Mouse (Mus musculus) E14TG2a.4 (cell line): ENCODE data around the gene Csn3.

Experiments used
- H3K27me3 ChIP-seq: 2 replicates; pipeline ENCODE4 v1.6.1; 2014; ENCODE audit warnings: low read length, control low read depth; ENCODE audit not compliant: insufficient read depth
- H3K36me3 ChIP-seq: 2 replicates; pipeline ENCODE4 v1.6.1; 2014; ENCODE audit warnings: low read length, control low read depth; ENCODE audit not compliant: insufficient read depth
- H3K4me1 ChIP-seq: replicated peaks from 2 replicates; pipeline ENCODE4 v1.6.1; 2014; ENCODE audit warnings: low read depth, low read length, control low read depth
- H3K4me3 ChIP-seq: replicated peaks from 2 replicates; pipeline ENCODE4 v1.5.1; 2014; ENCODE audit warnings: mild to moderate bottlenecking, low read length
- H3K9me3 ChIP-seq: 2 replicates; pipeline ENCODE4 v1.6.1; 2014; ENCODE audit warnings: low read length, control low read depth
- CTCF ChIP-seq: conservative IDR thresholded peaks from 2 replicates; pipeline ENCODE4 v1.5.1; 2014; ENCODE audit warnings: low read length
- NANOG ChIP-seq: IDR thresholded peaks from 2 replicates; pipeline ENCODE4 v1.6.1; 2014; ENCODE audit warnings: borderline replicate concordance, low read length, mixed read lengths
- POU5F1 ChIP-seq: IDR thresholded peaks from 2 replicates; pipeline ENCODE4 v1.6.1; 2014; ENCODE audit warnings: low read length, borderline replicate concordance

Gene Csn3

DNA sequence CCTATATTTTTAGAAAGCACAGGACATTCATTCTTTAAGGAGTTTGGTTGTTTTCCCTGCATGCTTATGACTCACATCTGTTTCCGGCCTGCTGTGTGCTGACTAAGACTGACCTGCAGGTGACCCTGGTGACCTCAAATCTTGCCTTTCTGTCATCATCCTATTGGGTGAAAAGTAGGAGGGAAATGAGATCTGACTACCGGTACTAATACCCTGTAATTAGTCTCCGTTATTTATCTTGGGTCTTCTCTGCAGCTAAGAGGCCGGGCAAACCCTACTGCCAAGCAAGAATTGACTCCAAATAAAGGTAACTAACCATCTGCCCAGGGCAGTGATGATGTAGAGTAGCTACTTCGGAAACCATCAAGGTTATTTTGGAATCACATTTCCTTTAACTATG is at the start of gene Csn3:
Csn3 (plus strand) TSS at position 208 of the 400 bp plus-strand sequence.
- Histone ChIP-seq H3K27me3 (no peaks in the 10 kb centered on the region), H3K36me3 (no peaks in the 10 kb centered on the region), H3K4me3 (no peak within 1 kb of the TSS), H3K9me3 (peaks cover 6% of the 10 kb centered on the region), H3K4me1 (0 out of 2 replicates have a peak, but pooled peaks cover 3% of the 10 kb centered on the region)
- TF ChIP-seq CTCF: no peak
- TF ChIP-seq NANOG: no peak
- TF ChIP-seq POU5F1: no peak

DNA sequence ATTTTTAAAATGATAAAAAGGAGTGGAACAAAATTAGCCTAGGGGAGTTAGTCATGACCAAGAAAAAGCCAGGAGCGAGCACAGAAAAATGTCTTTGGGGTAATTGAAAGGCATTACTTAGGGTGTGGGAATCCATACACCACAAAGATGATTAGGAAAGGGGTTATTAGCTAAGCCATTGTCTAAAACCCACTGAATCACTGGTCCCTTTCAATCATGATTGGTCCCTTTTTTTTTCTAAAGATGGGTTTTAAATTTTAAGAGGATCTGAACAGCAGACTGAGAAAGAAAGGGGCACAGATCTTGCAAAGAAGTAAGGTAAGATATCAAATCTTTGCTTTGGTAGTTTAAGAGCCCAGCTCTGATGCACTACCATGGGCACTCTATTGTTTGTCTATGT is 40.6 kb upstream of the Csn3 start, which contains the start of gene Odam:
Odam (plus strand) TSS at position 301 of the 400 bp plus-strand sequence.
- H3K4me1 ChIP-seq: no peaks in the 10 kb centered on the region
- no peaks in the 10 kb centered on the region for H3K9me3 ChIP-seq
- no peaks in the 10 kb centered on the region for H3K27me3 ChIP-seq
- no peak within 1 kb of the TSS for H3K4me3 ChIP-seq
- no peaks in the 10 kb centered on the region for H3K36me3 ChIP-seq
- no peak for TF ChIP-seq POU5F1
- no peak for TF ChIP-seq CTCF
- no peak for TF ChIP-seq NANOG

DNA sequence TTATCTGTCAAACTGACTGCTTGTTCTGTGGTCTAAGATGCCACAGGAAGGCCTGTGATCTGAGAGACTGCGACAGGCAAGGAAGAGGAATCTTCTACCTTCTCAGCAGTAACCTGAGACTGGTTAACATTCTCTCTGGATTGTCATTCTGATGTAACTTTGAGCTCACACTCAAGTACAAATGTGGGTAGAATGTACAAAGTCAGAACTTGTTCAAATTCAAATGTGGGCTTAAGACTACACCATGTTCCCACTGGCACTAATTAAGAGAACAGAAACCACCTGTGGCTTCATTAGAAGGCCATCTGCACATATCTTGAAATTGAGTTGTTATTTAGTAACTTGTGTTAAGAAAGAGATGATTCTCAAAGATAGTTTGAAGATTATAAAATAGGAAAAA is 6.2 kb downstream of the Csn3 start:
- TF ChIP-seq NANOG (peak; percentile 89), POU5F1 (no peak)
- H3K4me3 ChIP-seq: no peak overlapping the region
- H3K36me3 ChIP-seq: no peaks in the 10 kb centered on the region
- no peaks in the 10 kb centered on the region for H3K27me3 ChIP-seq
- H3K4me1 ChIP-seq: peaks cover 10% of the 10 kb centered on the region
- peaks cover 6% of the 10 kb centered on the region for H3K9me3 ChIP-seq

DNA sequence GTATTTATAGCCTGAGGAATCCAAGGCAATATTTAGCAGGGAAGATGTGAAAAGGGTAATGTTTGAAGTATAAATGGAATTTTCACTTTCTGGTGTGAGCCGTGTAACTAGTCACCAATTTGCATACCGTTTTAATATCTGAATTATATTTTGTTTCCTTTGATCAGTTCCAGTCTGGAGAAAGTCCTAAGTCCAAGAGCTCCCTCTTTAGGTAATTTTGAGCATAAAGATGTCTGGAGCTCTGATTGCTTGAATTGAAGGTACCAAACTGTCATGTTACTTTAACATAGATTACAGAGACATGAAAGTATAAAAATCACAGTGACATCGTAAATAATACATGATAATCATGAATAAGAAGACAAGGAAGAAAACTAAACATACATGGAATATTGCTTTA is 15.4 kb downstream of the Csn3 start:
- no peaks in the 10 kb centered on the region; the same call in 1 of the 2 replicates for H3K9me3 ChIP-seq
- no peaks in the 10 kb centered on the region for H3K4me1 ChIP-seq
- H3K36me3 ChIP-seq: no peaks in the 10 kb centered on the region
- H3K27me3 ChIP-seq: no peaks in the 10 kb centered on the region
- TF ChIP-seq POU5F1: no peak
- no peak for TF ChIP-seq NANOG
- TF ChIP-seq CTCF: no peak; the same call in 1 of the 2 replicates
- H3K4me3 ChIP-seq: no peak overlapping the region

GRCm38 (mm10) chr5:87942515-87942914 is 17.1 kb downstream of the Csn3 start:
- Histone ChIP-seq H3K36me3 (no peaks in the 10 kb centered on the region), H3K4me3 (no peak overlapping the region), H3K27me3 (no peaks in the 10 kb centered on the region), H3K9me3 (no peaks in the 10 kb centered on the region), H3K4me1 (no peaks in the 10 kb centered on the region)
- TF ChIP-seq NANOG (no peak), POU5F1 (no peak), CTCF (no peak)

- peaks cover 21% of the 10 kb centered on the region for H3K4me1 ChIP-seq
- H3K4me3 ChIP-seq: no peak overlapping the region
- no peaks in the 10 kb centered on the region for H3K36me3 ChIP-seq
- TF ChIP-seq CTCF: no peak
- TF ChIP-seq NANOG: peak; percentile 36; the same call in 1 of the 2 replicates
- no peak for TF ChIP-seq POU5F1
- no peaks in the 10 kb centered on the region for H3K27me3 ChIP-seq
- no peaks in the 10 kb centered on the region for H3K9me3 ChIP-seq
Measured at GRCm38 (mm10) chr5:87951836-87952235, 26.5 kb downstream of the Csn3 start.

GRCm38 (mm10) chr5:87969201-87969600 is 43.8 kb downstream of the Csn3 start, which contains the start of the genes 2310003L06Rik and Gm28434:
Gene 2310003L06Rik, plus strand, starts transcription at chr5:87969459.
Gene Gm28434, plus strand, starts transcription at chr5:87969517.
- no peak for TF ChIP-seq POU5F1
- TF ChIP-seq CTCF: no peak
- no peak for TF ChIP-seq NANOG
- Histone ChIP-seq H3K9me3 (peaks cover under 1% of the 10 kb centered on the region; the same call in 1 of the 2 replicates), H3K4me1 (peaks cover 11% of the 10 kb centered on the region), H3K4me3 (no peak within 1 kb of the TSS), H3K27me3 (no peaks in the 10 kb centered on the region), H3K36me3 (no peaks in the 10 kb centered on the region)

GRCm38 (mm10) chr5:87979139-87979538 is 53.8 kb downstream of the Csn3 start, which contains the start of gene Cabs1:
Gene Cabs1, plus strand, starts transcription at chr5:87979439.
- no peaks in the 10 kb centered on the region for H3K36me3 ChIP-seq
- no peaks in the 10 kb centered on the region for H3K4me1 ChIP-seq
- no peak within 1 kb of the TSS for H3K4me3 ChIP-seq
- no peaks in the 10 kb centered on the region for H3K27me3 ChIP-seq
- TF ChIP-seq POU5F1: no peak
- TF ChIP-seq CTCF: no peak
- no peak for TF ChIP-seq NANOG
- no peaks in the 10 kb centered on the region for H3K9me3 ChIP-seq
